Mouse (Mus musculus): ENCODE measurements around the gene Elf1.

Gene Elf1

GRCm38 (mm10) chr14:79573482-79574191 is 92.6 kb downstream of the Elf1 start:
- no peak for DNase-seq (ENCODE audit: low spot score in 2 of 2)

GRCm38 (mm10) chr14:79574361-79574760 is 93.4 kb downstream of the Elf1 start:
- DNase-seq (ENCODE audit: low spot score in 2 of 2), result no peak

GRCm38 (mm10) chr14:79583526-79584245 is 102.7 kb downstream of the Elf1 start:
- DNase-seq (ENCODE audit: low spot score in 2 of 2), result no peak

DNA sequence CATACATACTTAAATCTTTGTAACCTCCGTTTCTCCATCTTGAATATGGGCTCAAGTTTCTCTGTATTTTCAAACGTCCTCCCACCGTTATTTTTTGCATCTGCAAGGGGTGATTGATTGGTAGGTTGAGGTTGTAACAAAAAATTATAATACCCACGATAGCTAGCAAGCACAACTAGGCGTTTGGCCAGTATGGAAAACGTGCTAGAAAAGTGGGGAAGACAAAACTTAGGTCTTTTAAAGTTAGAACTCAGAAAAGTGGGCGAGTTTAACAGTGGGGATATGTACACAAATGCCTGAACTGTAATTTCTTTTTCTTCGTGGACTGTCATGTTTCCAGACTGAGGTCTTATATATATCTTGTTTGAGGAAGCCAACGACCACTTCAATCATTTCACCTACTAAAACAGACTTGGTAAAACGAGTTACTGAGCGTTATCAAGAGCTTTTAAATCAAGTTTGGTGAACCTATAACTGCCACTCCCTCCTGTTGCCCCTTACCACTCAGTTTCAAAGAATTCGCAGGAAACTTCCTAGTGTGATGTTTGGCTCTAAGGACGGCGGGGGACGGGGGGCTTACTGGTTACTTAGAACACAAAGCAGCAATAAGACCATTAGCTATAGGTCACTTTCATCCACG is 105.6 kb downstream of the Elf1 start:
- DNase-seq (ENCODE audit: low spot score in 2 of 2), result no peak

- peak; percentile 95 for DNase-seq (ENCODE audit: low spot score in 2 of 2)
Observed at GRCm38 (mm10) chr14:79587139-79587851, 106.3 kb downstream of the Elf1 start, which contains the start of gene Sugt1. TSS of gene Sugt1 (plus strand) at chr14:79587691.

DNA sequence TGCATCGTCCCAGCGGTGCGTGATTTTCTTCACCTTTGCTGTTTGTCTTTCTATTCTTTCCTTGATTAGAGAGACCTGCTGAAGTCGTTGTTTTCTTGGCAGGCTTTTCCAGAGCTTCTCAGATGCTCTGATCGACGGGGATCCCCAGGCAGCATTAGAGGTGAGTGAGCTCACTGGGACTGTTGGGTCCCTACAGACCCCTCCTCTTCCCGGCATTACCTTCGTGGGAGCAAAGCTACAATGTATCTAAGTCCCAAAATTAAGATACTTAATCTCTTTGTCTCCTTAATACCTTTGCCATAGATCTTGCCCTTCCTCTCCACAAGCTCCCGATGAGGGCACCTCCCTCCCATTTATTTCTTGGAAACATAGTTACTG is 106.8 kb downstream of the Elf1 start:
- DNase-seq (ENCODE audit: low spot score in 2 of 2), result no peak

GRCm38 (mm10) chr14:79588534-79588951 is 107.5 kb downstream of the Elf1 start:
- DNase-seq (ENCODE audit: low spot score in 2 of 2), result no peak

DNA sequence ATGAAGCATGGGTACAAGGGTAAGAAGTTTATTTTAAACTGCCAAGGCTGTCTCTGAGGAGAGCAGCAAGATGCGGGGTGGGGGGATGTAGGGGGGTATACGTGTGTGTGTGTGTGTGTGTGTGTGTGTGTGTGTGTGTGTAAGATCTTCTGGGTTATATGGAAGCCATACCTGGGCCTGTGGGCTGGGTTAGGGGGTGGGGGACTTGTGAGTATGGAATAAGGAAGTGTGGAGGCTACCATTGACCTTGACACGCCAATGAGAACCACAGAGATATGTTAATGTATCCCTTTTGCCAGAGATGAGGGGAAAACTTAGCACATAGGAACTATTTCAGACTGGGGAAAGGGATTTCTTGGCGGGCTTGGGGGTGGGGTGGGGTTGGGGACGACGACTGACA is 108.4 kb downstream of the Elf1 start:
- DNase-seq (ENCODE audit: low spot score in 2 of 2), result no peak

DNA sequence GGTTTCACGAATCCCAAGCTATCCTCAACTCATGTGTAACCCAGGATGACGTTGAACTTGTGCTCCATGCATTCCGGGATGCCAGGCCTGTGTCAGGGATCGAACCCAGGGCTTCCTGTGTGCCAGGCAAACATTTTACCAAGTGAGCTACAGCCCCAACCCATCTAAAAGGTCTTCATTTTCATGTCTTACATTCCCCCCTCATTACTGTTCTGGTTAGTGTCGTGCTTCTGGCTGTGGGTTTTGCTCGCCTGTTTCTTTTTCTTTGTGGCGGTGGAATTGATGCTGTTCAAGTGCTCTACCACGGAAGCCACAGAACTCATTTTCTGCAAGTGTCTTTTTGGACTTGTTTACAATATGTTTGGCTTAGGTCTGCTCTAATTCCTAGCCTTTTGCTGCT is 109.9 kb downstream of the Elf1 start:
- DNase-seq (ENCODE audit: low spot score in 2 of 2), result no peak

- no peak for DNase-seq (ENCODE audit: low spot score in 2 of 2)
Observed at GRCm38 (mm10) chr14:79591611-79592010, 110.6 kb downstream of the Elf1 start.

DNA sequence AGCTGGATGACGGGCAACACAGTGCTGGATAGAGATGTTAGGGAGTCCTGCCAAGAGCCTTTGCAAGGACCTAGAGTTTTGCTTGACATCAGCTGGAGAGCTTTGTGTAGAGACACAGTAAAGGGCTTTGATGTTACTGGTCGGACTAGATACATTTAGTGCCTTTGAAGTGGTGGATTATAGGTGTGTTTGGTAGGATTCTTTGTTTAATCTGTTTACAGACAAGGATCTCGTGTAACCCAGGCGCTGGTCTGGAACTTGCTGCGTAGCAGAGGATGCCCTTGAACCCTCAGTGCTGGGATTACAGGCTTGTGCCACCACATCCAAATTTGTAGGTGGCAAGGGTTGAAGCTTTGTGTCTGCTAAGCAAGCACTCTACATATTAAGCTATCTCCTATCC is 113.1 kb downstream of the Elf1 start:
- no peak for DNase-seq (ENCODE audit: low spot score in 2 of 2)

DNA sequence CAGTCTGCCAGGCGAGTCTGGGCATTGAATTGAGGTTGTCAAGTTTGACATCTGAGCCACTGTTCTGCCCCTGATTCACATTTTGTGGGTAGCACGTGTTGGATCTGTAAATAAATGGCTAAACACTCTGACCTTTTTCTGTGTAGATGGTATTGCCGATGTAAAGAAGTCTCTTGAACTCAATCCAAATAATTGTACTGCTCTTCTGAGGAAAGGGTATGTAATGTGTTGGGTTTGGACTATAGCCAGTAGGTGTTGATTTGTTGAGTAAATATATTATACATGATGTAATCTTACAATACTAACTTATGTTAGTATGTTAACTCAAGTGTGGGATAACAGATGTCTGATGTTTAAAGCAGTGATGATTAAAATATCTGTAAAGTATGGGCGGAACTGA is 115.6 kb downstream of the Elf1 start:
- DNase-seq (ENCODE audit: low spot score in 2 of 2), result no peak

DNA sequence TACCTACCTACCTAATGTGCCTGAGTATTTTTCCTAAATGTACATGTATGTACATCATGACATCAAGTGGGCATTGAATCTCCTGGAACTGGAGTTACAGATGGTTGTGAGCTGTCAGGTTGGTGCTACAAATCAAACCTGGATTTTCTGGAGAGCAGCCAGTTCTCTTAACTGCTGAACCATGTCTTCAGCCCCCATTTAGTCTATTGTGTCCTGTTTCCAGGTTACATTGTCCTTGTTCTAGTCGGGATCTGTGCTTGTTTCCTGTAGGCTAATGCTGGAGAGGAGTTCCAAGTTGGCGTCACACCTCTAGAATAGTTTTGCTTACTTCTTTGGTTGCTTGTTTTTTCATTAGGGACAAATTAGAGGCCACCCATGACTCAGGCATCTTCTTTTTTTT is 124.9 kb downstream of the Elf1 start:
- no peak for DNase-seq (ENCODE audit: low spot score in 2 of 2)

GRCm38 (mm10) chr14:79606392-79606791 is 125.4 kb downstream of the Elf1 start:
- no peak for DNase-seq (ENCODE audit: low spot score in 2 of 2)

DNA sequence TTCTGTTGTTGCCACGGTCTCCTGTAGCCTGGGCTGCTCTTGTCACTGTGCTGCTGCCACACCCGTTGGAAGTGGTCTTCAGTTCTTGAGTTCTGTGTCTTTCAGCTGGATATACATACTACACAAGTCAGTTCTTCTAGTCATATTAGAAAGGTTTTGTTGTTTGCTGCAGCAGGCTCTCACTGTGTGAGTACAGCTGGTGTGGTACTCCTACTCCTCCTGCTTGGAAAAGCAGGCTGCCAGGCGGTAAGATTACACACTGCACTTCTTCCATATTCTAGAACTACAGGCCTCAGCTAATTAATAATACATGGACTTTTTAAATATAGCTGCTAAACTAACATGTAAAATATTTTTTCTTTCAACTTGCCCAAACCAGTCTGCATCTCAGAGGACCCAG is 125.9 kb downstream of the Elf1 start:
- DNase-seq (ENCODE audit: low spot score in 2 of 2), result no peak

DNA sequence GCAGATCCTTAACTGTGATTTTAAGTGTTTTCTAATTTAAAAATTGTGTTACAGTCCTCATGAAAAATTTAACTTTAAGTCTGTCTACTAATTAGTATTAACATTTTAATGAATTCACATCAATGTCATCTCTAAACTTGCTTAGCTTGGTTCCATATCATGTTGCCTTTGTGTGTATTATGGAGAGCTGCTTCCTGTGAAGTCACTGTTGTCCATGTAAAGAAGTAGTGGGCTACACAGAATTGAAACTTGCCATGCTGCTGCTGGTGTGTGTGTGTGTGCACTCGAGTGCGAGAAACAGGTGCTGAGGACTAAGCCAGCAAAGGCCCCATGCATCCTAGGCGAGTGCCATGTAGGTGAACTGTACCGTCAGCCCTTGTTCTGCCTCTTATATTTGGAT is 126.4 kb downstream of the Elf1 start:
- DNase-seq (ENCODE audit: low spot score in 2 of 2), result no peak

DNA sequence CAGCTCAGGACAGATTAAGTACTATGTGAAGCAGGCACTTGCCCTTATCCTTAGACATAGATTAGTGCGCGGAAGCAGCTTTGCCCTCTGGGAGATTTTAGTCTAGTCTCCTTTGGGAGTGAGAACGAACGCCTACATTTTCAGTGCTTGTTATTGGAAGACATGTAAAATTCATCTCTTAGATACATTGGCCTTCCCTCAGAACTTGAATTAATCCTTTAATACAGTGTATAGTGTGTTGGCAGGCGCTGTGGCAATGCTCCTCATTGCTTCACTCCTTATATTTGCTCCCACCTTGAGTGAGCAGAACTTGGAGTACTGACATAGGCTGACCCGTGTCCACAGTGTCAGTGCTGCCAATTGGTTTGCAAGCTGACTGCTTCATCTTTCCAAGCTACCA is 127.3 kb downstream of the Elf1 start:
- no peak for DNase-seq (ENCODE audit: low spot score in 2 of 2)

GRCm38 (mm10) chr14:79617121-79617828 is 136.3 kb downstream of the Elf1 start:
- DNase-seq (ENCODE audit: low spot score in 2 of 2), result no peak

DNA sequence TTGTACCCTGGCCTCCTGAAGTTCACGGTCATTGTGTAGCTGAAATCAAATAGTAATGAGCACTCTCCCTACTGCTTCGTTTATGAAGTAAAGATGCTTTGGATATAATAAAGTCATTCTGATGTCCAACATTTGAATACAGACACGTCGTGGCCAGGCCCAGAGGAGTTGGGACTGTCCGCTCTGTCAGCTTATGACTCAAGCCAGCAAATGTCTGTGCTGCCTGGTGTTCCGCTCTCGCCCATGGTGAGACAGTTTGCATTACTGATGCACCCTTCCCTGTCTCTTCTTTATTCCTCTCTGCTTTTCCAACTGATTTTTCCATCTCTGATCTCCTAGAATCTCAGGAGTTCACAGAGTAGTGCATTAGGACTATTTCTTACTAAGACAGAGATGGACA is 138.8 kb downstream of the Elf1 start:
- DNase-seq (ENCODE audit: low spot score in 2 of 2), result no peak

DNA sequence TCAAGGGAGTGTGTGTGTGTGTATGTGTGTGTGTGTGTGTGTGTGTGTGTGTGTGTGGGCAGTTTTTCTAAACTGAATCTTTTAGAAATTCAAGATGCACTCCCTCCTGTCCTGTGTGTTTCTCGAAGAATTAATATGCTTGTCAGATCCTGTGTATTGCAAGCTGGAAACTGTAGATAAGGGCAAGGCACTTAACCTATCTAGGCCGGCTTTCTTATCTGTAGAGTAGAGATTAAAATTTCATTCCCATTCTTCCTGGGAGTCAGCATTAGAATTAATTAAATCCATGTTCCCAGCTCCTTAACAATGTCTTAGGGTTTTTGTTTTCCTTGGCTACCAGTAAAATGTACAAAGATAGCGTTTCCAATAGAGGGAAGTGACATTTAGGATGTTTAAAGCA is 140.1 kb downstream of the Elf1 start:
- no peak for DNase-seq (ENCODE audit: low spot score in 2 of 2)
